Mouse (Mus musculus) left cerebral cortex, postnatal 4 days (tissue): ENCODE measurements around the gene Brd7. TPM values are rescaled to one million over a fixed set of nuclear protein-coding genes. Genes with fewer than 3 reads are reported as not detected.

Experiments
- DNase-seq: peaks from one replicate; pipeline ENCODE4 v3.0.0-alpha.2; 2022
- intact Hi-C: fragments of 180-260 bp; cut with DNase I; formaldehyde crosslinking; loops from one replicate; pipeline ENCODE4 v1.15.1; 2025
- total RNA-seq, 2 experiments: library from RNA; stranded (reverse); gene quantifications; 2 replicates each; pipeline ENCODE4 v1.2.3; 2021

Brd7 gene
- total RNA-seq, 2 experiments from 2014 or later, result 63.8 to 76.9 TPM

DNA sequence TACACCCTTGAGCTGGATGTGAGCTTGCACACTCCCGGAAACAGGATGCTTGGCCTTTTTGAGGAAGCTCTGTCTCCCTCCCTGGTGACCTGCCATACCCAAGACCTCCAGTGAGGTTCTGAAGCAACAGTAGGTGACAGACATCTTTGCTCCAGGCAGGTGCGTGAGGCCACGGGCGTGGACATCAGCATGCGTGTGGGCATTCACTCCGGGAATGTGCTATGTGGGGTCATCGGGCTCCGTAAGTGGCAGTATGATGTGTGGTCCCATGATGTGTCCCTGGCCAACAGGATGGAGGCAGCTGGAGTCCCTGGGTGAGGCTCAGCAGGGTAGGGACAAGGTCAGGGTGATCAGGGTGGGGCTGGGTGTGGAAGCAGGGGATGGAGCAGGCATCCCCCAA lies 46.7 kb downstream of the Brd7 start:
- intact Hi-C loops, result no loop called here

DNA sequence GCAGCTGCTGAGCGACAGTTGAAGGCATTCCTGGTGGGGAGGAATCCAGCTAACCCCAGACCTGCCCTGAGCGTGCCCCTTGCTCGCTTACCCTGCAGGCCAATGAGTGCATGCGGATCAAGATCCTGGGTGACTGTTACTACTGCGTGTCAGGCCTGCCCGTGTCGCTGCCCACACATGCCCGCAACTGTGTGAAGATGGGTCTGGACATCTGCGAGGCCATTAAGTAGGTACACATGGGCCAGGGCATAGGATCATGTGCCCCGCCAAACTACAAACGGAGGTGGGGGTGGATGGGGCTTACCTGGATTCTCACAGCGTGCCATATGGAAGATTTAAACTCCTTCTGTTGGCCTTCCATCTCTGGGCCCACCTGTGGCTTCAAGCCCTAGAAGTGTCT lies 48.0 kb downstream of the Brd7 start:
- intact Hi-C loops, result no loop called here
- no peak for DNase-seq

More for the DNA sequence above, 46.7 kb downstream of the Brd7 start:
- DNase-seq, result no peak

GRCm38 (mm10) chr8:88312966-88313365 lies 49.0 kb downstream of the Brd7 start:
- intact Hi-C loops, result no loop called here
- peak; percentile 33 for DNase-seq

GRCm38 (mm10) chr8:88310286-88310685 lies 51.7 kb downstream of the Brd7 start:
- peak; percentile 37 for DNase-seq
- intact Hi-C loops, result no loop called here

DNA sequence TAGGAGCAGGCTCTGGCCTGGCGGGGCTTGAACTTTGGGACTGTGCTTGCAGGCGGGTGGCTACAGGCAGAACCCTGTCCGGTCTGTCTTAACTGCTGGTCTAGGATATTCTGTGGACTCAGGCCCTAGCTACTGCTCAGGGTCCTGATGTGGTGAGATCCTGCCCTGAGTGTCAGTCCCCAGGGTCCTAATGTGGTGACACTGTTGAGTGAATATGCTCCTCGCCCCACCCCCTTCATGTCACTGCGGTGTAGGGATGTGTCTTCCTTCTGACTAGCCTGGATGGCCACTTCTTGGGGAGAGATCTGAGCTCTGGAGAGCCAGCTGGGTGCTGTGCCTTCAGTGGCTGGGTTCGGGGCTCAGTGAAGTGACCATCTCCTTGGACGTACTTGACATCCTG lies 52.1 kb downstream of the Brd7 start:
- DNase-seq, result no peak
- intact Hi-C loops, result no loop called here

DNA sequence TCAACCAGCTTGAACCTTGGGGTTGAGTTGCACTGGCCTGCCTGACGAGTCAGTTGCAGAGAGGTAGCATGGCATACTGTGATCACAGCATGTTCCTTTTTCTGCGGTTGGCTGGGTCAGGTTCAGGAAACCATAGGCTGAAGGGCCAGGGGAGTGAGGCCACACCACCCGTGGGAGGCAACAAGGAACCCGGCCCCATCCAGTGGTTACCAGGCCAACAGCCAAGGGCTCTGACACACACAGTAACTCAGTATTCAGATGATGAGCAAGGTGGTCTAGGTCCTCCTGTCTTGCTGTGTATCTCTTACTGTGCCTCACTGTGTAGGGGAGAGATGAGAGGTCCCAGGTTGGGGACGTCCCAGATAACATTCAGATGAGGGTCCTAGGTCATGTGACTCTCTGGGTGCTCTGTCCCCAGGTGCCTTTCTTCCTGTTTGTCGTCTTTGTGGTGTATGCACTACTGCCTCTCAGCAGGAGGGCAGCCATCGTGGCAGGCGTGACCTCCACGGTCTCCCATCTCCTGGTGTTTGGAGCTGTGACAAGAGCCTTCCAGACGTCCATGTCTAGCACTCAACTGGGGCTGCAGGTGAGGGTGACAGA lies 52.6 kb downstream of the Brd7 start:
- intact Hi-C loops, result no loop called here
- no peak for DNase-seq

DNA sequence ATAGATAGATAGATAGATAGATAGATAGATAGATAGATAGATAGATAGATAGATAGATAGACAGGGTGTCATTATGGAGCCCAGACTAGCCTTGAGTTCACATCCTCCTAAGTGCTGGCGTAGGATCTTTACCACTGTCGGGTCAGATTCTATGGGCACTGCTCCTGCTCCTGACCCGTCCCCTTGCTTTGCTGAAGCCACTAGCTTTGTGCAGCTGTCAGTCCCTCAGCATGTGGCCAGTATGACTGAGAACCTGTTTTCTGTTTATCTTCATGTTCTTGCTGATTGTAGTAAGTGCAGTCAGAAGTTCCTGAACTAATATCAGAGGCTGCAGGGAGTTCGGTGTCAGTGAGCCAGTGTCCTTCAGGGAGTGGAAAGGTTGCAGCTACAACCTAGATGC lies 54.3 kb downstream of the Brd7 start:
- DNase-seq, result no peak
- intact Hi-C loops, result no loop called here

- intact Hi-C loops, result no loop called here
- peak; percentile 34 for DNase-seq
Observed at GRCm38 (mm10) chr8:88306511-88306910, 55.5 kb downstream of the Brd7 start.

- intact Hi-C loops, result no loop called here
- DNase-seq, result no peak
Observed at GRCm38 (mm10) chr8:88305814-88306213, 56.2 kb downstream of the Brd7 start.

- peak; percentile 55 for DNase-seq
- intact Hi-C loops, result no loop called here
Observed at GRCm38 (mm10) chr8:88301589-88302437, 60.2 kb downstream of the Brd7 start.

- intact Hi-C loops, result no loop called here
- DNase-seq, result no peak
Observed at GRCm38 (mm10) chr8:88299907-88300603, 61.9 kb downstream of the Brd7 start.

- intact Hi-C loops, result no loop called here
- DNase-seq, result no peak
Observed at GRCm38 (mm10) chr8:88298733-88299103, 63.3 kb downstream of the Brd7 start.

- no peak for DNase-seq
- intact Hi-C loops, result no loop called here
Observed at GRCm38 (mm10) chr8:88297976-88298732, 63.8 kb downstream of the Brd7 start.

DNA sequence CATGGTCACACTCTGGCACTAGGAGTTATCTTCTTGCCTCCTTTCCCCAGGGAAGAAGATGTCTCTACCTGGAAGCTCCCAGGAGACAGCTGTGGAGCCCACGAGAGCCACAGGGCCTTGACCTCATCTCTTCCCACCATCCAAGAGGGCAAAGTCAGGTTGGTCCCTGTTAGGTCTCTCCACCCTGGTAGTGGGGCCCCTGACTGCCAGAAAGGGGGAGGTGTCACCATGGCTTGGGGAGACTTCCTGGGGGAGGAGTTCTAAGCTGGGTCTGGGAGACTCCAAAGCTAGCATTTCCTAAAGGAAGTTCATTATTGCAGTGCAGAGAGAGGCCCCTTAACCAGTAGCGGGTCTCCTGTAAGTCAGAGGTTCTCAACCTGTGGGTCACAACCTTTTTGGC lies 67.0 kb downstream of the Brd7 start:
- DNase-seq, result no peak

GRCm38 (mm10) chr8:88293590-88294356 lies 68.2 kb downstream of the Brd7 start:
- DNase-seq, result no peak
- intact Hi-C loops, result no loop called here

More for the DNA sequence above, 67.0 kb downstream of the Brd7 start:
- intact Hi-C loops, result no loop called here

DNA sequence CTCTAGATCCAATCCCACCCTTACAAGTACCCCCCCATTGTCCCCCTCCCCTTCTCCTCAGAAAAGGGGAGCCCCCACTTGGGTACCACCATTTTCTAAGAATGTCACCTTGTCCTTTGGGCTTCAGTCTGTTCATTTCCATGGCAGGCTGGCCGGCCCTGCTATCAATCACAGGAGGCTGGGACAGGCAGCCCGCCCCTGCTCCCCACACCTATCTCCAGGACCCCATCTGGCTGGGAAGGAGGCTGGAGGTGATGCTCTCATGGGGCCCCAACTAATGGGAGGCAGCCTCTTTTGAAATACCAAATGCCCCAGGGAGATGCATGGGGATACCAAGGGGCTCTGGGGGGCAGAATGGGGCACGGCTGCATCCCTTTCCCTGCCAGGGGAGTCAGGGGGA lies 69.1 kb downstream of the Brd7 start:
- intact Hi-C loops, result no loop called here
- DNase-seq, result no peak

- no peak for DNase-seq
- intact Hi-C loops, result no loop called here
Observed at GRCm38 (mm10) chr8:88291305-88291690, 70.7 kb downstream of the Brd7 start.

DNA sequence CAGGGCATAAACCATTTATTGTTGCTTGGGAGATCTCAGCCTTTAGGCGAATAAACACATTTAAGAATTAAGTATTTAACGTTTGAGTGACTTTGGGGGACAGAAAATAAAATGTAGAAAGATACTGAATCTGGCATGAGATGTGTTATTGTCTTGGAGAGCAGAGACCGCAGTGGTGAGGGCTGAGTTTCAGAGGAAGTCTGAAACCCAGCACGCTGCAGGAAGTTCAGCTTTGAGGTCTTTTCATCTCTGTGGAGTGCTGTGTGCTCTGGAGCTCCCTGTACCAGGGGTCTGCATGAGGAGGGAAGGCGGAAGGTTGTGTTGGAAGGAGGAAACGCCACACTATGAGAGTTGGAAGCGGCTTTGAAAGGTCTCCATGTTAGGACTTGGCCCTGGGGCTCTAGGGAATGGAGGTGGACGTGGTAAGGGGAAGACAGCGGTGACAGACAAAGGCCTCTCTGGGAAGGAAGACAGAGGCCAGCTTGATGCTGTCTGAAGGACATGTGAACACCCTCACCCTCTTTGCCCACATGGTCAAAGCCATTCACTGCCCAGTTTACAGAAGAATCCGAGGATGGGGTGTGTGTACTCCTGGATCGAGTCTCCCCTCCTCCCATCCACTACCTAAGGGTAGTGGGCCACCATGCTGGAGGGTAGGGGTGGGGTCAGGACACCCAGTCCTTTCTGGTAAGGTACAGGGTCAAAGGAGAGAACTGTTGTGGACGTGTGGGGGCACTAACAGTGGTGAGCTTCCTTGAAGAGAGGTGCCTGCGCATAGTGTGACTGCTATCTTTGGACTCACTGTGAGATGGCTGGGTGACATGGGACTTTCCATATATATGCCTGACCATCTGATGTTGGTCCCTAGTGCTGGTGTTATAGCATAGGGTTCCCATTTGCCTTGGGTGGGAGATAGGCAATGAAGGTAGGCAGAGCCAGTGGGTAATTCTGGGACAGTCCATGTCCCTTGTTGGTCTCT lies 71.4 kb downstream of the Brd7 start:
- DNase-seq, result no peak
- intact Hi-C loops, result no loop called here

DNA sequence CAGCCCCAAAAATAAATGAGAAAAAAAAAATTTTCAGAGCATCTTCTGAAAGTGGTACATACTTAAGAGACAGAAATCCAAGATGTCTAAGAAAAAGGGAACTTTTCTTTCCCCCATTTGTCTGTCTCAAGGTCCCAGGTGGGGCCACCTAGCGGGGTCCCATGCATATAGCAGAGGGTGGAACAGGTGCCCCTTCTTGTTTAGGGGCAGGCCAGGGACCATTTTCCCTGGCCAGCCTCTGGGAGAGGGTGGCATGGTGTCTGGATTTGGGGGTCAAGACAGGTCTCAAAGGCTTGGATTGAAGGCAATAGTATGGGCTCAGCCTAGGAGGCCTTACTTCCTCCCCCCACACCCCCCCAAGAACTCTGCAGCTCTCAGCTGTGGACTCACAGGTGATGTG lies 72.1 kb downstream of the Brd7 start:
- DNase-seq, result no peak
- intact Hi-C loops, result no loop called here
